Mouse (Mus musculus): Measurements from ENCODE around the gene Pdzd9. TPM values are rescaled to one million over a fixed set of nuclear protein-coding genes. Genes with fewer than 3 reads are reported as not detected.

Pdzd9 gene
- not detected in 4 replicates for total RNA-seq (2023)

GRCm38 (mm10) chr7:120670153-120670875 is at the start of gene Pdzd9:
Gene Pdzd9 (minus strand): TSS chr7:120670343.

GRCm38 (mm10) chr7:120677001-120677643 is 7.0 kb upstream of the Pdzd9 start, which contains the start of gene Mosmo:
Gene Mosmo (plus strand): TSS chr7:120677618.

GRCm38 (mm10) chr7:120634711-120635361 is 35.3 kb downstream of the Pdzd9 start, which contains the start of gene Uqcrc2:
Gene Uqcrc2 (plus strand): TSS chr7:120635176.

Other genes with a start within 250 kb of the Pdzd9 start
- 75.6 to 88.4 TPM (median 78.4 TPM) in 4 replicates for gene Uqcrc2, start 35.2 kb downstream of the Pdzd9 start, total RNA-seq (2023)
- 12.1 to 18.7 TPM (median 15.5 TPM) in 4 replicates for gene Mosmo, start 7.3 kb upstream of the Pdzd9 start, total RNA-seq (2023)
- not detected in 4 replicates for gene Vwa3a, start 69.0 kb upstream of the Pdzd9 start, total RNA-seq (2023)
- not detected in 4 replicates for gene Gm5737, start 142.0 kb upstream of the Pdzd9 start, total RNA-seq (2023)
- 26.5 to 37.5 TPM (median 31.7 TPM) in 4 replicates for gene Eef2k, start 172.5 kb upstream of the Pdzd9 start, total RNA-seq (2023)
- gene Polr3e, start 247.4 kb upstream of the Pdzd9 start, total RNA-seq (2023) = 29.8 to 38.1 TPM (median 31.0 TPM) in 4 replicates

Measured in B cell, adult 62 days (primary cell).